Mouse (Mus musculus) heart, embryonic 13.5 days (tissue): Measurements from ENCODE around the gene Tex21. TPM values are rescaled to one million over a fixed set of nuclear protein-coding genes. Genes with fewer than 3 reads are reported as not detected.

Experiments
- ATAC-seq: fragments of 200-750 bp; cut with Nextera tagmentation; 2 replicates; pipeline ENCODE4 v1.8.0; 2017; ENCODE audit warnings: moderate TSS enrichment; ENCODE audit not compliant: insufficient number of reproducible peaks, low FRiP score, low TSS enrichment; ENCODE audit errors: extremely low read depth
- H3K27ac ChIP-seq: fragments of 300-500 bp; sonication (generic); replicated peaks from 2 replicates; pipeline ENCODE4 v1.5.1; 2015; ENCODE audit warnings: moderate library complexity, mild to moderate bottlenecking, inconsistent platforms
- H3K27me3 ChIP-seq: fragments of 300-500 bp; sonication (generic); replicated peaks from 2 replicates; pipeline ENCODE4 v1.6.1; 2015; ENCODE audit warnings: mild to moderate bottlenecking, inconsistent platforms
- H3K36me3 ChIP-seq: fragments of 300-500 bp; sonication (generic); 2 replicates; pipeline ENCODE4 v1.6.1; 2015; ENCODE audit warnings: mild to moderate bottlenecking, inconsistent platforms
- H3K4me1 ChIP-seq: fragments of 300-500 bp; sonication (generic); 2 replicates; pipeline ENCODE4 v1.6.1; 2015; ENCODE audit warnings: inconsistent platforms
- H3K4me2 ChIP-seq: fragments of 300-500 bp; sonication (generic); 2 replicates; pipeline ENCODE4 v1.6.1; 2015; ENCODE audit warnings: inconsistent platforms, mild to moderate bottlenecking, moderate library complexity
- H3K4me3 ChIP-seq: fragments of 300-500 bp; sonication (generic); 2 replicates; pipeline ENCODE4 v1.5.1; 2015; ENCODE audit warnings: moderate library complexity, mild to moderate bottlenecking, inconsistent platforms
- H3K9ac ChIP-seq: fragments of 300-500 bp; sonication (generic); 2 replicates; pipeline ENCODE4 v1.6.1; 2015; ENCODE audit warnings: inconsistent platforms, mild to moderate bottlenecking, moderate library complexity
- H3K9me3 ChIP-seq: fragments of 300-500 bp; sonication (generic); 2 replicates; pipeline ENCODE4 v1.6.1; 2016; ENCODE audit warnings: inconsistent platforms
- WGBS: fragments of 180-500 bp; shearing (Covaris S2); methylation state at CpG from one replicate; pipeline ENCODE4 v1.1.7; 2015; ENCODE audit warnings: mixed read lengths; 5-methylcytosine and 5-hydroxymethylcytosine counted together
- polyA plus RNA-seq: library from polyadenylated mRNA; unstranded; fragments of >200 nt; fragmentation: Nextera tagmentation; extraction: Ambion mirVana; gene quantifications from 2 replicates; pipeline ENCODE4 v1.2.1, GENCODE M21; 2015

The Tex21 gene
- polyA plus RNA-seq, 1 experiment from 2014 or later = 0.35 TPM

GRCm38 (mm10) chr12:76272610-76273524 lies 26.3 kb upstream of the Tex21 start:
- H3K36me3 ChIP-seq = peaks cover 30% of the 10 kb centered on the region
- ATAC-seq = no peak
- no peak overlapping the region for H3K4me3 ChIP-seq
- WGBS = 83% methylated on average over 10 of the region's 10 CpGs
- H3K4me1 ChIP-seq = peaks cover 11% of the 10 kb centered on the region; the same call in 1 of the 2 replicates
- H3K27ac ChIP-seq = no peak overlapping the region
- H3K9me3 ChIP-seq = no peaks in the 10 kb centered on the region
- no peak overlapping the region for H3K4me2 ChIP-seq
- H3K27me3 ChIP-seq = no peaks in the 10 kb centered on the region
- no peak overlapping the region for H3K9ac ChIP-seq

DNA sequence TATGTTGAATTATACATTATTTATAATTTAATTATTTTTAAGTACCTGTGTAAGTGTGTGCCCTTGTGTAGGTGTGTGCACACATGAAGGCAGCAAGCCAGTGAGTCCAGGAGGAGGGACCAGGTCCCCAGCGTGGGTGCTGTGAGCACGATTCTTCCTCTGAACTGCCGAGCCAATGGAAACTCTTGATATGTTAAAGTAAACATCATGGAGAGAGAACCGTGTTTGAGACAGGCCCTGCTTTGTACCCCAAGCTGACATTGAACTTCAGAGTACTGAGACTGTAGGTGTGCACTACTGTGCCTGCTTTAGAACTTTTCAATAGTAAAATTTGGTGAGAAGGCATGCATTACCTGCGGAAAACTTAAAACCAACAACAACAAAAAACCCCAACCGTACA lies 25.0 kb upstream of the Tex21 start:
- WGBS = 73% methylated on average over 6 of the region's 6 CpGs
- no peak overlapping the region for H3K27ac ChIP-seq
- H3K9ac ChIP-seq = no peak overlapping the region

GRCm38 (mm10) chr12:76269196-76269595 lies 22.6 kb upstream of the Tex21 start:
- Histone ChIP-seq H3K9me3 (no peaks in the 10 kb centered on the region), H3K36me3 (peaks cover 36% of the 10 kb centered on the region), H3K27ac (no peak overlapping the region), H3K4me3 (no peak overlapping the region), H3K9ac (no peak overlapping the region), H3K27me3 (no peaks in the 10 kb centered on the region), H3K4me1 (peaks cover 11% of the 10 kb centered on the region; the same call in 1 of the 2 replicates), H3K4me2 (no peak overlapping the region)
- 51% methylated on average over 7 of the region's 7 CpGs for WGBS
- ATAC-seq = no peak

More for the DNA sequence above, 25.0 kb upstream of the Tex21 start:
- no peak overlapping the region for H3K4me2 ChIP-seq
- H3K4me3 ChIP-seq = no peak overlapping the region
- H3K27me3 ChIP-seq = no peaks in the 10 kb centered on the region
- H3K9me3 ChIP-seq = no peaks in the 10 kb centered on the region
- H3K4me1 ChIP-seq = peaks cover 11% of the 10 kb centered on the region; the same call in 1 of the 2 replicates
- no peak for ATAC-seq
- peaks cover 30% of the 10 kb centered on the region for H3K36me3 ChIP-seq

- peaks cover 11% of the 10 kb centered on the region; the same call in 1 of the 2 replicates for H3K4me1 ChIP-seq
- H3K9ac ChIP-seq = no peak overlapping the region
- H3K4me2 ChIP-seq = no peak overlapping the region
- ATAC-seq = no peak
- H3K36me3 ChIP-seq = peaks cover 33% of the 10 kb centered on the region
- no peaks in the 10 kb centered on the region for H3K27me3 ChIP-seq
- H3K27ac ChIP-seq = no peak overlapping the region
- no peak overlapping the region for H3K4me3 ChIP-seq
- H3K9me3 ChIP-seq = no peaks in the 10 kb centered on the region
- 69% methylated on average over 10 of the region's 10 CpGs for WGBS
These were observed 22.1 kb upstream of the Tex21 start for GRCm38 (mm10) chr12:76268686-76269085.

- Histone ChIP-seq H3K4me3 (no peak overlapping the region), H3K9ac (no peak overlapping the region), H3K36me3 (peaks cover 18% of the 10 kb centered on the region), H3K9me3 (no peaks in the 10 kb centered on the region), H3K27me3 (no peaks in the 10 kb centered on the region), H3K4me2 (no peak overlapping the region), H3K4me1 (peaks cover 20% of the 10 kb centered on the region), H3K27ac (no peak overlapping the region)
- WGBS = 67% methylated on average over 9 of the region's 9 CpGs
- ATAC-seq = no peak
These were observed 20.3 kb upstream of the Tex21 start for GRCm38 (mm10) chr12:76266875-76267274.

DNA sequence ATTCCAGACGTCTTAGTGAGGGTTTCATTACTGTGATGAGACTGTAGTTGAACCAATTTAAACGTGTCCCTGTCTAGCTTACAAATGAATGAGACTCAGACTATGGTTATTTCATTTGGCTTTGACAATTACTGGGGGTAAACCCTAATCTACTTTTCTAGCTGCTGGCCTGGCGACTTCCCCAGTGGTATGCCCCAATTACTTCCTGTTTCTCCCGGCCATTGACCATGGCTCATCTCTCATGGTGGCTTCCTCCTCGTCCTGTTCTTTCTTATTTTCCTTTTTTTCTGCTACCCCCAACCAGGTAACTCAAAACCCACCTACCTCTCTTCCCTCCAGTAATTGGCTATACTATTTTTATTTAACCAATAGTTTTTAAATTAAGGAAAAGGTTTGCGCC lies 18.5 kb upstream of the Tex21 start:
- Histone ChIP-seq H3K4me2 (no peak overlapping the region), H3K9me3 (no peaks in the 10 kb centered on the region), H3K4me3 (no peak overlapping the region), H3K27ac (no peak overlapping the region), H3K27me3 (no peaks in the 10 kb centered on the region), H3K36me3 (peaks cover 7% of the 10 kb centered on the region), H3K4me1 (peaks cover 20% of the 10 kb centered on the region), H3K9ac (no peak overlapping the region)
- ATAC-seq = no peak
- WGBS = 68% methylated on average over 6 of the region's 6 CpGs

DNA sequence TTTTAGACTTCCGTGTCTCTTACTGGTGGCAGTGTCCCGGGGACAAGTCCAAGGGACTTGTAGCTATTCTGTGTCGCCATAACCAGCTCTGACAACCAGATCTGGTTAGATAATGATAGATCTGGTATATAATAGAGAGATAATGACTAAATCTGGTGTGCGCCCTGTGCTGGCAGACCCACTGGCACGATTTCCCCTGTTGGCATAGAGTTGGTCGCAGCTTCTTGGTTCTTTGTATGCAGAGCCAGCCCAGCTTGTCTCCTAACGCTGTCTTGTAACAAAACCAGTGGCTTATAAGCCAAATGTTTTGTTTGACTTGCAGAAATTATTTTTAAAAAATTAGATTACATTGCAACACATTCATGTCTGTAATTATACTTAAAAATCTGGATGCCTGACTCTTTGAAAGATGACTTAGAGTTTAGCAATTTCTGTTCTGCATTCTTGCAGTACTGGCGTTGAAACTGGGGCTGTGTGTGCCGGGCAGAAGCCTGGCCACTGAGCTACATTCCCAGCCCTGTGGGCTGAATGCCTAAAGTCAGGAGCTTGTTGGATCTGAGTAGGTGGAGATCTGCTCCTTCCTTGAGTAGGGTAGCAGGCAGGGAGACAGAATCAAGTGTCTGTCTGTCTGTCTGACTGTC lies 17.9 kb upstream of the Tex21 start:
- ATAC-seq = no peak
- Histone ChIP-seq H3K27me3 (no peaks in the 10 kb centered on the region), H3K9me3 (no peaks in the 10 kb centered on the region), H3K36me3 (peaks cover 7% of the 10 kb centered on the region), H3K9ac (no peak overlapping the region), H3K4me3 (no peak overlapping the region), H3K27ac (no peak overlapping the region), H3K4me2 (no peak overlapping the region), H3K4me1 (peaks cover 20% of the 10 kb centered on the region)
- WGBS = 84% methylated on average over 9 of the region's 9 CpGs

- WGBS = 90% methylated on average over 1 of the region's 1 CpGs
- Histone ChIP-seq H3K9me3 (no peaks in the 10 kb centered on the region), H3K27me3 (no peaks in the 10 kb centered on the region), H3K4me1 (peaks cover 14% of the 10 kb centered on the region), H3K4me3 (no peak overlapping the region), H3K4me2 (no peak overlapping the region), H3K36me3 (peaks cover 7% of the 10 kb centered on the region), H3K9ac (0 out of 2 replicates have a peak overlapping the region, but pooled peaks have one; percentile 15), H3K27ac (no peak overlapping the region)
- ATAC-seq = no peak
These were observed 17.3 kb upstream of the Tex21 start for GRCm38 (mm10) chr12:76263876-76264275.

DNA sequence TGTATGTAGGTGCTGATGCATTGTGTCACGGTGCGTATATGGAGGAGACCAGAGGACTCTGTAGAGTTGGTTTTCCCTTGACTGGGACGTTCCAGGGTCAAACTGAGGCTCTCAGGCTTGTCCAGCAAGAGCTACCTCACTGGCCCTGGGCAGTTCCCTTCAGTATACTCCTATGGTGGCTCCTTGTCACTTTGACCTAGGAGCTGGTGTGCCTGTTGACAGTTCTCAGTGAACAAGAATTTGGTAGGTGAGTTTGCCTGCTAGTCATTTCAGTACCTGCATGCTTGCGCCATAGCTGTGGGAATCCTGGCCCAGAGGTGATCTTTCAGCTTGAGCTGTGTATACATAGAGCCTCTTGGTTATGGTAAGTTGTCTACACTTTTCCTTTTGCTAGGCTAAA lies 16.4 kb upstream of the Tex21 start:
- Histone ChIP-seq H3K9me3 (no peaks in the 10 kb centered on the region), H3K27me3 (no peaks in the 10 kb centered on the region), H3K9ac (no peak overlapping the region), H3K36me3 (peaks cover 7% of the 10 kb centered on the region), H3K27ac (no peak overlapping the region), H3K4me3 (no peak overlapping the region), H3K4me1 (peaks cover 9% of the 10 kb centered on the region), H3K4me2 (no peak overlapping the region)
- WGBS = 89% methylated on average over 4 of the region's 4 CpGs
- ATAC-seq = no peak

- Histone ChIP-seq H3K9ac (no peak overlapping the region), H3K4me2 (no peak overlapping the region), H3K36me3 (peaks cover 7% of the 10 kb centered on the region), H3K4me1 (peaks cover 15% of the 10 kb centered on the region), H3K27me3 (no peaks in the 10 kb centered on the region), H3K4me3 (no peak overlapping the region), H3K27ac (no peak overlapping the region), H3K9me3 (no peaks in the 10 kb centered on the region)
- WGBS = 83% methylated on average over 4 of the region's 4 CpGs
- no peak for ATAC-seq
These were observed 15.0 kb upstream of the Tex21 start for GRCm38 (mm10) chr12:76261556-76261955.

- Histone ChIP-seq H3K9ac (no peak overlapping the region), H3K4me2 (no peak overlapping the region), H3K27me3 (no peaks in the 10 kb centered on the region), H3K4me1 (peaks cover 24% of the 10 kb centered on the region), H3K27ac (no peak overlapping the region), H3K4me3 (no peak overlapping the region), H3K9me3 (no peaks in the 10 kb centered on the region), H3K36me3 (no peaks in the 10 kb centered on the region)
- no peak for ATAC-seq
- 86% methylated on average over 3 of the region's 3 CpGs for WGBS
These were observed 14.1 kb upstream of the Tex21 start for GRCm38 (mm10) chr12:76260673-76261072.
